Mouse (Mus musculus) brain, embryonic 18.5 days (tissue): ENCODE measurements around the gene Ndufs8.

Source experiments
- DNase-seq: peaks from one replicate; pipeline ENCODE4 v3.0.0-alpha.2; 2012; ENCODE audit warnings: low read depth, low spot score

Ndufs8 gene

GRCm38 (mm10) chr19:3931716-3932115, 19.1 kb upstream of the Ndufs8 start:
- no peak for DNase-seq

- no peak for DNase-seq
Measured at GRCm38 (mm10) chr19:3930262-3931057, 17.9 kb upstream of the Ndufs8 start.

DNA sequence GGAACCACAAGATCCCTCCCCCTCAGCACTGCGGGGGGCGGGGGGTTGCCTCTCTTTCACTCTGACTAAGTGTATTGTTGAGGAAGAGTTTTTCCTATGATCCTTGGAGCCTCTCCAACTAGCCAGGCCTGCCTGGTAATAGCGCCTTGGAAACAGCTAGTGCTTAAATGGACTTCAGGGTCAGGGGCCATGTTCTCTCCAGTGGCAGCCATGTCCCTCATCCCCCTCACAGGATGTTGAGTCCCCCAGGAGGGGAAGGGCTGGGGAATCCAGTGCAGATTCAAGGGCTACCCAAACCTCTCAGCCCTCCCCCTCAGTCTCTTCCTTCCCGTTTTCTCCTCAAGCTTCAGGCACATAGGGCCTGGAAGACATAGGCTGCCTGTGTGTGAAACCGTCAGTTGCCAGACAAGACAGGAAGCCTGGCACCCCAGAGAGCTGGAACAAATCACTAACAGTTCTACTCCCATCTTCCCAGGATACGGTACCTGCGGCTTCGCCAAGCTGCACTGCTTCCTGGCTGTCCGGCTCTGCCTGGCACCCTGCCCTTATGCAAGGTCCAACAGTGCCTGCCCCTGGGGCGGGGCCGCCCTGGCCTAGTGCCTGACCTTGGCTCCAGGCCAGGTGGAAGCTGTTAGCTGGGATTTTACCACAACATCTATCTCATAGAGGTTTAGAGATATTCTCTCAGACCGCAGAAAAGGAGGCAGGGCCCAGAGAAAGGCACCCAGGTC, 16.8 kb upstream of the Ndufs8 start, which contains the start of gene Aldh3b1:
Gene Aldh3b1, minus strand, starts transcription at position 598 of the 731 bp plus-strand sequence.
- DNase-seq, result no peak

GRCm38 (mm10) chr19:3928779-3929178, 16.2 kb upstream of the Ndufs8 start:
- DNase-seq, result no peak

GRCm38 (mm10) chr19:3927989-3928388, 15.4 kb upstream of the Ndufs8 start:
- DNase-seq, result no peak

DNA sequence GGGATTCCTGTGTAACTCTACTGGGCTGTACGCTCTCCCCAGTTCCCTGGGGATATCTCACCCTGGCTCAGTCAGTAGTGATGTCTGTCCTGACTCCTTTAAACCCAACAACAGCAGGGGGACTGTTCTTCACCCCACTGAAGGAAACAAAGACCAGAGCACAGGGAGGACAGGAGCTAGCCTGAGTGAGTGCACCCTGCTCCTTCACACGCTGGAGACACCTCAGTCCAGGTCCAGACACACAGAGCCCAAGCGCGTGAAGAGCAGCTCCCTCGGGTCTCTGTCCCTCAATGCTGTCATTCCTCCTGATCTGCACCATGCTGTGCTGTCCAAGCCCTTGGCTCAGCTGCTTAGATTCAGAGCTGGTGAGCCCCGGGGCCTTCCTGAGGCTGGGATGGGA, 14.1 kb upstream of the Ndufs8 start:
- DNase-seq, result no peak

DNA sequence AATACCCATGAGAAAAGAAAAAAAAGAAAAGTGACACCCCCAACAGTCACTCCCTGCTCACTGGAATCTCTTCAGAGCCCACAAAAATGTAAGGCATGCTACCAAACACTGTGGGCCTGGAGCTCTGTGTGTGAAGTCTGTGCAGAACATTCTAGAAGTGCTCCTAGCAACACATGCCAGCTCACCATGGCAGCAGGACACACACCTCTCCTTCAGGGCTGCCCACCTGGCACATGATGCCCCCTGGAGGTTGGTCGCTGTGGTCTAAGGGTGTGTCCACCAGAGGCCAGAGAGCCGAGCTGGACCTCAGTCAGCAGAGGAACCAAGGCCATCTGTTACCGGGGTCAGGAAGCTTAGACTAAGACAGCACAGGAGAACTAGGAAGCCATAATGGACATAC, 13.7 kb upstream of the Ndufs8 start:
- DNase-seq, result no peak

DNA sequence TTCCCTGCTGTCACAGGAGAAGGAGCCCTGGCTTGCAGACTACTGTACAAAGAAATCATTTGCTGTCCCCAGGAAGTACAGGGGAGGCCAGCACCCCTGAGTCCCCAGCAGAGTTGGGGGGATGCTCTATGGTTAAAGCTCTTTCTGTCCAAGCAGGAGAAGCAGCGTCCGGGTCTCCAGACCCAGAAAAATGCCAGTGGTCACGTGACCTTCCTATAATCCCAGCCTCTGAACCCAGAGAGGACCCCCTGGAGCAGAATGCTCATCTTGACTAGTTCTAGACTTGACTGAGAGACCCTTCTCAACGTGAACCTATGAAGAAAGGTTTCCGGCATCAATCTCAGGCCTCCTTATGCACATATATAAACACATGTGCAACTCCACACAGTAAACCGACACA, 13.3 kb upstream of the Ndufs8 start:
- no peak for DNase-seq

DNA sequence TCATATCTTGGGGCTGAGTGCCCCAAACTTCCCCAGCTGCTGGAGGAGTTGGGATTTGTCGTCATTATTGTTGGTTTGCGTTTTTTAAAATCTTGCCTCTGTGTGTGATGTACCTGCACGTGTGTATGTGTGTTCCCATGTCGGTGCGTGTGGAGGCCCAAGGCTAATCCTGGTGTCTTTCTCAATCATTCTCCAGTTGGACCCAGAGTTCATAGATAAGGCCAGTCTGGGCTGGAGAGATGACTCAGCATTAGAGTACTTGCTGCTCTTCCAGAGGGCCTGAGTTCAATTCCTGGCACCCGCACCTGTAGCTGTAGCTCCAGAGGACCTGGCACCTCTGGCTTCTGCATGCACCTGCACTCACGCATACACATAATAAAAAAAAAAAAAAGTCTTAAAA, 12.3 kb upstream of the Ndufs8 start:
- DNase-seq, result no peak

DNA sequence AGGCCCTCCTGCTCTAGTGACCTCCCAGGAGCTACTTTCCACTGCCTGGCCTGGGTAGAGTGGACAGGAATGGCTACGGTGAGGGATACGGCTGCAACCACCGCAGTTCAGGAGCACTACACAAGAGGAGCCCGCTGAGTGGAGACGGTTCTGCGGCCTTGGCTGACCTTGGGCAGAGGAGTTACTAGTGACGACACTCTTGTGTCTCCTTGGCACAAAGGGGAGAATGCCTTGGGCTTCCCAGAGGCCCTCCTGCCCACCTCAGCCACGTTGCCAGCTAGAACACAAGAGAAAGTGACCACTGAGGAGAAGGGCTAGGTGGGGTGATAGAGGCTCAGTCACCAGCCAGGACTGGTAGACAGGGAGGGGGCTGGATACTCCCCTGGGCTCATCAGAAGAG, 11.6 kb upstream of the Ndufs8 start:
- no peak for DNase-seq

GRCm38 (mm10) chr19:3923586-3923985, 11.0 kb upstream of the Ndufs8 start:
- no peak for DNase-seq

DNA sequence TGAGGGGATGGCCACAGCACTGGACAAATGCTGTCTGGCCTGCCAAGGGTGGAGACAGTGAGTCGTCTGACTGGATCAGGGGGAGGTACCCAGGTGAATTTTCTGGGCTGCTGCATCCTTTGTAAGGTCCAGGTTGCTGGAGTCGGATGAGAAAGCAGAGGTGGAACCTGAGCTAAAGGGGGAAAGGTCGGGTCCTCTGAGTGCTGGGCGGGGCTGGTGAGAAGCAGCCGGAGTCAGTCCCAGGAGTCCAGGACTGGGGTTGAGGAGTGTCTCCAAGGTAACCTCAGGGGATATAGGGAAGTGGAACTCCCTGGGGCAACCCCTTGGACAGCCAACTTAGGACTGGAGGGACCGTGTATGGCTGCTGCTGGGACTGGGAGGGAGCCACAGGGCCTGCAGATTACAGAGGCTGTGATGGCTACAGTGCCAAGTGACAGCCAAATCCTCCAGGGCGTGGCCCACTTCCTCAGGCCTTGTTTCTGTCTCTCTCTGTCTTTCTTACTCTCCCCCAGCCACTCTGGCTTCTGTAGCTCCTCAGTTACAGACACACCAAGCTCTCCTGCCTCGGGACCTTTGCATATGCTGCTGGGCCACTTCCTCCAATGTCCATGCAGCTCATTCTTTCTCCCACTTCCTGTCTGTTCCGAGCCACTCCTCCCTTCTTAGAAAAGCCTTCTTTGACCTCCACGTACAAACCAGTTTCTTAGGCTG, 10.2 kb upstream of the Ndufs8 start:
- no peak for DNase-seq

DNA sequence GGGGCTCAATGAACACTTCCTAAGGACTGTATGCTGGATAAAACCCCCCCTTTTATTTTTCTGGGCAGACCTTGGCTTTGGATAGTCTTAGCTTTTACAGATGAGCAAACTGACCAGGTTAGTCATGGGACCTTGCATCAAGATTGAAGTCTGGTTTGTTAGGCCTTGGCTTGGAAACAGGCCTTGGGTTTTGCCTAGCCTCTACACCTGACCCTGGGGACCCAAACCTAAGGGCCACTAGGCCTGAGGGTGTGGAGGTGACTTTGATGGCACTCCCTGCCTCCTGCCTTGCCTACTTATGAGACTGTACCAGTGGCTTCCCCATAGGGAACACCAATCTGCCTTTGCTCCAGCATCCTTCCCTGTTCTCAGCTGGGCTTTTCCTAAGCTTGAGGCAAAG, 7.4 kb upstream of the Ndufs8 start:
- no peak for DNase-seq

DNA sequence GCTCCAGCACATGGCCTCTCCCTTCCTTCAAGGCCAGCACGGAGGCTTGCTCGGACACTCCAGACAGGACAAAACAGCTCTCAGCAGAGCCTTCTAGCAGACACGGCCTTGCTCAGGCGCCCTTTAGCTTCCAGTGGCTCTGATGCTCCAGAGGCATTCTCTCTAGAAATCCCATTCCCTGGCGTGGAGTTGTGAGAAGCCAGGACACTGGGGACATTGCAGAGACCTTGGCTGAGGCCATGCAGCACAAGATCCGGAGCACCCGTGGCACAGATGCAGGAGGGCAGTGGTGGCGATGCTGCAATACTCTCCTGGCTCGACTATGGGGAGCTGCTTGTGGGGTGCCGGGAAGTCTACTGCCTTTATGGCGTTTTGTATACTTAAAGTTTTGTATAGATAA, 4.2 kb upstream of the Ndufs8 start:
- no peak for DNase-seq

GRCm38 (mm10) chr19:3914535-3914934, 2.0 kb upstream of the Ndufs8 start:
- no peak for DNase-seq

DNA sequence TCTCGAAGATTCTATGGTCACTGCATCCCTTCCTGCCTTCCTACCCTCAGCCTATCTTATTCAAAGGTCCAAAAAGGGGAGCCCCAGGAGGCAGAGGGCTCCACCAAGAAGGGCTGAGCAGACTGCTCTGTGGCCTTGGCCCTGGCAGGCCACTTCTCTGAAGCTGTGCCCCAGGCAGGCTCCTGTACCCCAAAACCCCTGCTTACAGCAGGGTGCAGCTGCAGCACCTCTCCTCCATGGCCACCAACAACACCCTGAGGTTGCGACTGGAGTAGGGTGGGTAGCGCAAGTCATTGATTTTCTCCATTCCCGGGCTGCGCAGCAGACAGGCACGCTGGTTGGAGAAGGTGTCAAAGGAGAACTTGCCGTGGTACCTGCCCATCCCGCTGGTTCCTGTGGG, 1.1 kb upstream of the Ndufs8 start:
- no peak for DNase-seq

DNA sequence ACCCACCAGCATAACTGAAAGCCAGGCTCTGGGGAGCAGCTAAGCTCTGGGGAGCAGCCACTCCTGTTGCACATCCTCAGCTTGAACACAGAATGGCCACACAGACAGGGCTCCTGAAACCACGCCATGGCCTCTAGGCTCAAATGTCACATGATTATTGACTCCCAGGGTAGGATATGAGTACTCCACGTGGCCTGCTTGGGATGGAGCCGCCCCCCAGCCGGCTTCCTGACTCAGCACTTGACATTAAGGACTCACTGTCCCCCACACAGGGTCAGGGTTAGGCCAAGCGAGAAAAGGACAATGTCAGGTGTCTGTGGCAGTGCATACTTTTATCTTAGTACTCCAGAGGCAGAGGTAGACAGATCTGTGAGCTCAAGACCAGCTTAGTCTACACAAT, 2.4 kb downstream of the Ndufs8 start:
- no peak for DNase-seq

- DNase-seq, result no peak
Measured at GRCm38 (mm10) chr19:3907876-3908660, 4.5 kb downstream of the Ndufs8 start.

- no peak for DNase-seq
Measured at GRCm38 (mm10) chr19:3906795-3907786, 5.5 kb downstream of the Ndufs8 start, which contains the start of gene Tcirg1. TSS of gene Tcirg1 (minus strand) at chr19:3907133.

DNA sequence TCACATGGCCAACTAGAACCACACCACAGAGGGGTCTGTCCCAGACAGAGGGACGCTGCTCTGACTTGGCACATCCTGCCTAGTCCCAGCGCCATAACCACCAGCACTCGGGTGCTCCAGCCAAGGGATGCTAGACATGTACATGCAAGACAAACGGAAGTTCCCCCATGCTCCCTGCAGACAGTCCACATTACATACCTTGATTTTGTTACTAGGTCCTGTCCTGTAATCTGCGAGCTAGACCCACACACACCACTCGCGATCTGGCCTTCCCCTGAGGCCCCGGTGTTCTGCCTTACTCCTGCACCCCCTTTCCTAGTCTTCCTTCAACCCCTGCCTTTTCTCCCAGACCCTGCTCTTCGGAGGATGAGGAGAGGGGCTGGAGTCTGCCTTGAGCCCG, 6.2 kb downstream of the Ndufs8 start:
- DNase-seq, result no peak
